Comparison of ENCODE assay signal across 13 mouse cellular contexts in genomic region chr1:120425587-120425986, GRCm38 (mm10).
DNase-seq lines count a peak whose midpoint lies in the region.
"Had no signal": no experiment of that assay in that cellular context is flagged by ENCODE, and none has a peak within 500 bp of the region (broad histone marks: within the 10 kb centered on the region; RNA-seq: fewer than 3 reads in every experiment).

No protein-coding gene starts in this region.

- intact Hi-C loops in left cerebral cortex, postnatal 36 days (cut with DNase I): no loop called here
- intact Hi-C loops in left cerebral cortex, postnatal 10 days (cut with DNase I): no loop called here

- peak; percentile 16 to 17 for DNase-seq in frontal cortex, postnatal 36 days (ENCODE audit: low spot score in 2 of 2)
- no peak for DNase-seq in frontal cortex, postnatal 14 days (ENCODE audit: low spot score in 2 of 2)
- peak; percentile 7 to 9 for DNase-seq in left cerebral cortex, postnatal 36 days (ENCODE audit: low spot score in 2 of 2)
- no peak for DNase-seq in left cerebral cortex, postnatal 10 days (ENCODE audit: extremely low spot score in 1 of 2, low spot score in 2 of 2)
- peak; percentile 20 for DNase-seq in right cerebral cortex, postnatal 25 days
- no peak for DNase-seq in right cerebral cortex, postnatal 4 days
- DNase-seq in thymus, postnatal 36 days: no peak
- DNase-seq: adrenal gland, postnatal 14 days; cerebellum, adult 18-20 months; cerebellum, adult 9-11 months; cerebellum, postnatal 36 days; forebrain, postnatal 0 days; gastrocnemius, postnatal 36 days had no signal

Comparison
In these comparisons a context has a peak if more than half of its experiments do, and no peak if none do; other contexts are left out.
1. DNase-seq: peak in frontal cortex, postnatal 36 days (2 of 2), left cerebral cortex, postnatal 36 days (2 of 2) and right cerebral cortex, postnatal 25 days (single experiment); none in frontal cortex, postnatal 14 days (0 of 2), left cerebral cortex, postnatal 10 days (0 of 2), right cerebral cortex, postnatal 4 days (single experiment) and thymus, postnatal 36 days (0 of 2).